Mouse (Mus musculus) liver, postnatal 0 days (tissue): Measurements from ENCODE around the gene Fat3. TPM values are rescaled to one million over a fixed set of nuclear protein-coding genes. Genes with fewer than 3 reads are reported as not detected.

Experiments
- ATAC-seq: fragments of 200-750 bp; cut with Nextera tagmentation; 2 replicates; pipeline ENCODE4 v1.8.0; 2017; ENCODE audit warnings: mild to moderate bottlenecking, moderate library complexity
- DNase-seq: peaks from one replicate; pipeline ENCODE4 v3.0.0-alpha.2; 2016
- H3K27ac ChIP-seq: fragments of 300-500 bp; sonication (generic); 2 replicates; pipeline ENCODE4 v1.5.1; 2014; ENCODE audit warnings: antibody characterized with exemption, moderate library complexity, mild to moderate bottlenecking, low read depth
- H3K27me3 ChIP-seq: fragments of 300-500 bp; sonication (generic); 2 replicates; pipeline ENCODE4 v1.6.1; 2014; ENCODE audit warnings: low read length, control low read depth, mixed read lengths; ENCODE audit not compliant: insufficient read depth
- H3K36me3 ChIP-seq: fragments of 300-500 bp; sonication (generic); replicated peaks from 2 replicates; pipeline ENCODE4 v1.6.1; 2014; ENCODE audit warnings: mild to moderate bottlenecking, control low read depth, low read length, moderate library complexity, mixed read lengths; ENCODE audit not compliant: insufficient read depth
- H3K4me1 ChIP-seq: fragments of 300-500 bp; sonication (generic); 2 replicates; pipeline ENCODE4 v1.6.1; 2014; ENCODE audit warnings: antibody characterized with exemption, mild to moderate bottlenecking, control low read depth; ENCODE audit not compliant: insufficient read depth
- H3K4me2 ChIP-seq: fragments of 300-500 bp; sonication (generic); 2 replicates; pipeline ENCODE4 v1.6.1; 2014; ENCODE audit warnings: low read depth, mild to moderate bottlenecking, low read length, moderate library complexity, mixed read lengths
- H3K4me3 ChIP-seq: fragments of 300-500 bp; sonication (generic); 2 replicates; pipeline ENCODE4 v1.5.1; 2014; ENCODE audit warnings: low read depth, low read length
- H3K9ac ChIP-seq: fragments of 300-500 bp; sonication (generic); replicated peaks from 2 replicates; pipeline ENCODE4 v1.6.1; 2014; ENCODE audit warnings: mild to moderate bottlenecking, moderate library complexity
- H3K9me3 ChIP-seq: fragments of 300-500 bp; sonication (generic); 2 replicates; pipeline ENCODE4 v1.6.1; 2016; ENCODE audit warnings: mild to moderate bottlenecking, control low read depth, low read length, mixed read lengths
- CTCF ChIP-seq: sonication (generic); IDR thresholded peaks from 2 replicates; pipeline ENCODE4 v1.5.1; 2016; ENCODE audit warnings: antibody characterized with exemption, low read depth
- EP300 ChIP-seq: IDR thresholded peaks from 2 replicates; pipeline ENCODE4 v1.6.1; 2016; ENCODE audit warnings: antibody characterized with exemption, low read depth, mild to moderate bottlenecking
- WGBS: fragments of 180-500 bp; shearing (Covaris S2); extraction: QIAGEN DNeasy Blood & Tissue Kit; methylation state at CpG from one replicate; pipeline ENCODE4 v1.1.7; 2014; ENCODE audit not compliant: insufficient replicate concordance; 5-methylcytosine and 5-hydroxymethylcytosine counted together
- polyA plus RNA-seq: library from polyadenylated mRNA; unstranded; fragments of >200 nt; fragmentation: Nextera tagmentation; extraction: Ambion mirVana; gene quantifications from 2 replicates; pipeline ENCODE4 v1.2.1, GENCODE M21; 2015

The Fat3 gene
- polyA plus RNA-seq, 1 experiment from 2014 or later, result 0.02 TPM

- no peaks in the 10 kb centered on the region for H3K27me3 ChIP-seq
- H3K9me3 ChIP-seq, result no peaks in the 10 kb centered on the region
- H3K36me3 ChIP-seq, result no peaks in the 10 kb centered on the region
- no peaks in the 10 kb centered on the region for H3K4me1 ChIP-seq
- H3K9ac ChIP-seq, result no peak overlapping the region
- TF ChIP-seq EP300, result no peak
- no peak for TF ChIP-seq CTCF
- no peak overlapping the region for H3K4me3 ChIP-seq
- no peak for DNase-seq
- H3K27ac ChIP-seq, result no peak overlapping the region
- H3K4me2 ChIP-seq, result no peak overlapping the region
- no peak for ATAC-seq
Observed at GRCm38 (mm10) chr9:16270768-16271114, 230.3 kb downstream of the Fat3 start.

- Histone ChIP-seq H3K4me3 (no peak overlapping the region), H3K36me3 (no peaks in the 10 kb centered on the region), H3K4me1 (no peaks in the 10 kb centered on the region), H3K27me3 (no peaks in the 10 kb centered on the region), H3K9ac (no peak overlapping the region), H3K4me2 (no peak overlapping the region), H3K9me3 (no peaks in the 10 kb centered on the region), H3K27ac (no peak overlapping the region)
- TF ChIP-seq EP300, result no peak
- TF ChIP-seq CTCF, result no peak
- ATAC-seq (no peak), DNase-seq (no peak)
- 68% methylated on average over 4 of the region's 4 CpGs for WGBS
Observed at GRCm38 (mm10) chr9:16270056-16270767, 230.9 kb downstream of the Fat3 start.

GRCm38 (mm10) chr9:16265519-16265918 is 235.6 kb downstream of the Fat3 start:
- Histone ChIP-seq H3K9ac (no peak overlapping the region), H3K4me1 (no peaks in the 10 kb centered on the region), H3K36me3 (no peaks in the 10 kb centered on the region), H3K9me3 (no peaks in the 10 kb centered on the region), H3K27ac (no peak overlapping the region), H3K4me2 (no peak overlapping the region), H3K4me3 (no peak overlapping the region), H3K27me3 (no peaks in the 10 kb centered on the region)
- no peak for DNase-seq
- TF ChIP-seq CTCF (no peak), EP300 (no peak)
- WGBS, result 71% methylated on average over 4 of the region's 4 CpGs
- no peak for ATAC-seq

- Histone ChIP-seq H3K36me3 (no peaks in the 10 kb centered on the region), H3K9me3 (no peaks in the 10 kb centered on the region)
Observed at GRCm38 (mm10) chr9:16257241-16257840, 243.7 kb downstream of the Fat3 start.

GRCm38 (mm10) chr9:16256577-16257207 is 244.4 kb downstream of the Fat3 start:
- TF ChIP-seq CTCF (no peak), EP300 (no peak)
- Histone ChIP-seq H3K4me1 (no peaks in the 10 kb centered on the region), H3K36me3 (no peaks in the 10 kb centered on the region), H3K9ac (no peak overlapping the region), H3K9me3 (no peaks in the 10 kb centered on the region), H3K27me3 (no peaks in the 10 kb centered on the region), H3K27ac (no peak overlapping the region), H3K4me3 (no peak overlapping the region), H3K4me2 (no peak overlapping the region)
- ATAC-seq, result no peak
- no peak for DNase-seq
- WGBS, result 81% methylated on average over 2 of the region's 2 CpGs

More at GRCm38 (mm10) chr9:16257241-16257840, 243.7 kb downstream of the Fat3 start:
- WGBS, result 56% methylated on average over 3 of the region's 3 CpGs
- Histone ChIP-seq H3K4me1 (no peaks in the 10 kb centered on the region), H3K27me3 (no peaks in the 10 kb centered on the region), H3K4me2 (no peak overlapping the region), H3K27ac (no peak overlapping the region), H3K4me3 (no peak overlapping the region), H3K9ac (no peak overlapping the region)
- no peak for TF ChIP-seq EP300
- TF ChIP-seq CTCF, result no peak
- ATAC-seq (no peak), DNase-seq (no peak)

- H3K9ac ChIP-seq, result no peak overlapping the region
- TF ChIP-seq CTCF (no peak), EP300 (no peak)
- H3K4me2 ChIP-seq, result no peak overlapping the region
- H3K4me3 ChIP-seq, result no peak overlapping the region
- no peak for ATAC-seq
- no peaks in the 10 kb centered on the region for H3K36me3 ChIP-seq
- no peaks in the 10 kb centered on the region for H3K9me3 ChIP-seq
- WGBS, result 74% methylated on average over 4 of the region's 4 CpGs
- H3K27ac ChIP-seq, result no peak overlapping the region
- DNase-seq, result no peak
- no peaks in the 10 kb centered on the region for H3K4me1 ChIP-seq
- no peaks in the 10 kb centered on the region for H3K27me3 ChIP-seq
Observed at GRCm38 (mm10) chr9:16246741-16247140, 254.3 kb downstream of the Fat3 start.
